Mouse (Mus musculus): Measurements from ENCODE around the gene Btbd3.
A peak's percentile ranks its signal among the peaks of the same experiment; 100 is the strongest.

Gene Btbd3

GRCm38 (mm10) chr2:138256411-138256810 is at the start of gene Btbd3:
TSS of gene Btbd3 (plus strand) at chr2:138256565.
- DNase-seq (ENCODE audit: low spot score in 2 of 2), result peak; percentile 95

GRCm38 (mm10) chr2:138215561-138215960 is 40.8 kb upstream of the Btbd3 start:
- peak; percentile 32 to 44 for DNase-seq (ENCODE audit: low spot score in 2 of 2)

- peak; percentile 63 to 68 for DNase-seq (ENCODE audit: low spot score in 2 of 2)
These were observed 36.1 kb upstream of the Btbd3 start for GRCm38 (mm10) chr2:138220269-138220668.

- no peak for DNase-seq (ENCODE audit: low spot score in 2 of 2)
These were observed 24.1 kb upstream of the Btbd3 start for GRCm38 (mm10) chr2:138232247-138232646.

GRCm38 (mm10) chr2:138236149-138236548 is 20.2 kb upstream of the Btbd3 start:
- DNase-seq (ENCODE audit: low spot score in 2 of 2), result no peak

- no peak for DNase-seq (ENCODE audit: low spot score in 2 of 2)
These were observed 13.9 kb upstream of the Btbd3 start for GRCm38 (mm10) chr2:138242452-138242851.

- DNase-seq (ENCODE audit: low spot score in 2 of 2), result peak; percentile 70 to 78
These were observed 10.6 kb upstream of the Btbd3 start for GRCm38 (mm10) chr2:138245631-138246289.

- no peak for DNase-seq (ENCODE audit: low spot score in 2 of 2)
These were observed 8.4 kb upstream of the Btbd3 start for GRCm38 (mm10) chr2:138247986-138248385.

GRCm38 (mm10) chr2:138256851-138257471 is 596 bp downstream of the Btbd3 start:
- peak; percentile 31 to 43 for DNase-seq (ENCODE audit: low spot score in 2 of 2)

- peak; percentile 55 to 65 for DNase-seq (ENCODE audit: low spot score in 2 of 2)
These were observed 1.4 kb downstream of the Btbd3 start for GRCm38 (mm10) chr2:138257692-138258315.

- no peak for DNase-seq (ENCODE audit: low spot score in 2 of 2)
These were observed 4.8 kb downstream of the Btbd3 start for GRCm38 (mm10) chr2:138261140-138261539.

- DNase-seq (ENCODE audit: low spot score in 2 of 2), result no peak
These were observed 6.5 kb downstream of the Btbd3 start for GRCm38 (mm10) chr2:138262885-138263284.

- DNase-seq (ENCODE audit: low spot score in 2 of 2), result no peak
These were observed 9.1 kb downstream of the Btbd3 start for GRCm38 (mm10) chr2:138265356-138266005.

GRCm38 (mm10) chr2:138266679-138267078 is 10.3 kb downstream of the Btbd3 start:
- no peak for DNase-seq (ENCODE audit: low spot score in 2 of 2)

- no peak for DNase-seq (ENCODE audit: low spot score in 2 of 2)
These were observed 11.6 kb downstream of the Btbd3 start for GRCm38 (mm10) chr2:138267852-138268513.

GRCm38 (mm10) chr2:138269330-138269729 is 13.0 kb downstream of the Btbd3 start:
- DNase-seq (ENCODE audit: low spot score in 2 of 2), result no peak

- no peak for DNase-seq (ENCODE audit: low spot score in 2 of 2)
These were observed 17.2 kb downstream of the Btbd3 start for GRCm38 (mm10) chr2:138273404-138274073.

GRCm38 (mm10) chr2:138274086-138274485 is 17.7 kb downstream of the Btbd3 start:
- no peak for DNase-seq (ENCODE audit: low spot score in 2 of 2)

GRCm38 (mm10) chr2:138277842-138278691 is 21.7 kb downstream of the Btbd3 start:
- peak; percentile 83 to 90 for DNase-seq (ENCODE audit: low spot score in 2 of 2)

- no peak for DNase-seq (ENCODE audit: low spot score in 2 of 2)
These were observed 22.7 kb downstream of the Btbd3 start for GRCm38 (mm10) chr2:138278853-138279640.

All from right cerebral cortex, postnatal 10 days (tissue).